In the genomic region with DNA sequence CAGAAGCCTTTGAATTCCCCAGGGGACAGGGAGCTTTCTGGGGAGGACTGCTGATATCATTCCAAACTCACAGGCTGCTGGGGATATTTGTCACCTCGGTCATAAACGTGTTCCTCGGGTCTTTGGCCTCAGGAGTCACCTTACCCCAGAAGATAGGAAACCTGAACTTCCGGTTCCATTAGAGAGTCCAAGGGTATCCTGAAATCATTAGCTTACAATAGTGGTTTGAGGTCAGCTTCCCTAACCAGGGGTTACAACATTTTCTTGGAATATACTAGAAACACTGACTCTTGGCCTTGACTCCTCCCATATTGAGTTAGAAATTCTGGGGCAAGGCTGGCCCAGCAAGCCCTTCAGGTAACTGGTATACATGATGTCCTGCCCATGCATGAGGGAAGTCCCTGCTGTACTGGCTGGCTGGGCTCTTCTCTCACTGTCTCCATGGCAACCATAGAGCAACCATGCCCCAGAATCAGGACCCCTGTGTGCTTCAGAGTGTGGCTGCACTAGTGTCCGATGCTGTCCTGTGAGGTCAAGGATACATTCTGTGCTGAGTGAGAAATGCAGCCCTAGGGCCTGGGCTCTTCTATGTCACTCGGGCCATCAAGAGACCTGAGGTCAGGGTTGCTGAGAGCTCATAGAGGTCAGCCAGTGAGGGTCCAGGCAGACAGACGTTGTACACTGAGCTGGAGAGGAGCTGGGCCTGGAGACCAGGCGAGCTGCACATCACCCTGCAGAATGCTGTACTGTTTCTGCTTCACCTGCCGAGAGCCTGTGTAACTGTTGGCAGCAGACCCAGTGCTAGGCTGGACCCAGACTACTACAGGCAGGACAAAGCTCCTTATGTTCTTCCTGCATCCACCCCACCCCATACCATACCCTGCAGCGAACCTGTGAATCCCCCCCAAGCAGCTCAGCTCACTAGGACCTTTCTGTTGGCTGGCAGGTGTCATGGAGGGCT, we compare ENCODE assay signal across 15 mouse cellular contexts. TPM values are rescaled to one million over a fixed set of nuclear protein-coding genes. Genes with fewer than 3 reads are reported as not detected.
DNase-seq lines count a peak whose midpoint lies in the region; ATAC-seq lines count a peak whose summit lies in the region.
"Had no signal": no experiment of that assay in that cellular context is flagged by ENCODE, and none has a peak within 500 bp of the region (broad histone marks: within the 10 kb centered on the region; RNA-seq: fewer than 3 reads in every experiment).

No protein-coding gene starts in this region.

- 81% methylated on average over 10 of the region's 10 CpGs for WGBS in forebrain, embryonic 10.5 days
- WGBS in forebrain, embryonic 12.5 days = 79% methylated on average over 10 of the region's 10 CpGs
- whole genome bisulfite sequencing in neural tube, embryonic 13.5 days = 66% methylated on average over 10 of the region's 10 CpGs
- 79% methylated on average over 10 of the region's 10 CpGs for WGBS in limb, embryonic 10.5 days

- peaks cover 9% of the 10 kb centered on the region; the same call in 1 of the 2 replicates for H3K9me3 ChIP-seq in forebrain, embryonic 10.5 days
- no peaks in the 10 kb centered on the region for H3K9me3 ChIP-seq in forebrain, embryonic 12.5 days
- H3K9me3 ChIP-seq in neural tube, embryonic 13.5 days = no peaks in the 10 kb centered on the region
- H3K9me3 ChIP-seq in limb, embryonic 10.5 days (replicated peaks) = no peaks in the 10 kb centered on the region
- H3K9me3 ChIP-seq: stomach, embryonic 15.5 days had no signal

- no peaks in the 10 kb centered on the region for H3K36me3 ChIP-seq in forebrain, embryonic 10.5 days (replicated peaks)
- no peaks in the 10 kb centered on the region for H3K36me3 ChIP-seq in forebrain, embryonic 12.5 days (replicated peaks)
- H3K36me3 ChIP-seq in neural tube, embryonic 13.5 days = no peaks in the 10 kb centered on the region
- no peaks in the 10 kb centered on the region for H3K36me3 ChIP-seq in limb, embryonic 10.5 days
- H3K36me3 ChIP-seq: stomach, embryonic 15.5 days had no signal

- no peak for DNase-seq in forebrain, embryonic 10.5 days (ENCODE audit: extremely low spot score, low spot score)
- no peak for DNase-seq in neural tube, embryonic 10.5 days (ENCODE audit: extremely low spot score, low spot score)
- no peak for DNase-seq in limb, embryonic 10.5 days (ENCODE audit: low spot score)
- DNase-seq in retina, postnatal 1 day = peak; percentile 43
- no peak for DNase-seq in lung, postnatal 14 days
- DNase-seq in left cerebral cortex, postnatal 36 days (ENCODE audit: low spot score in 2 of 2) = no peak
- DNase-seq: adrenal gland, postnatal 36 days; lung, embryonic 14.5 days; right cerebral cortex, adult 18-20 months had no signal

- no peak overlapping the region for H3K9ac ChIP-seq in forebrain, embryonic 12.5 days
- H3K9ac ChIP-seq in neural tube, embryonic 13.5 days = no peak overlapping the region
- H3K9ac ChIP-seq: lung, embryonic 14.5 days; stomach, embryonic 15.5 days had no signal

- H3K27me3 ChIP-seq in forebrain, embryonic 10.5 days (ENCODE audit: poor library complexity, severe bottlenecking) = no peaks in the 10 kb centered on the region
- H3K27me3 ChIP-seq in forebrain, embryonic 12.5 days = no peaks in the 10 kb centered on the region
- no peaks in the 10 kb centered on the region for H3K27me3 ChIP-seq in neural tube, embryonic 13.5 days
- no peaks in the 10 kb centered on the region for H3K27me3 ChIP-seq in limb, embryonic 10.5 days (ENCODE audit: low read depth, poor library complexity, severe bottlenecking)
- H3K27me3 ChIP-seq: Patski; stomach, embryonic 15.5 days had no signal

- peaks cover 34% of the 10 kb centered on the region for H3K4me1 ChIP-seq in forebrain, embryonic 10.5 days
- peaks cover 7% of the 10 kb centered on the region for H3K4me1 ChIP-seq in forebrain, embryonic 12.5 days
- peaks cover 16% of the 10 kb centered on the region for H3K4me1 ChIP-seq in neural tube, embryonic 13.5 days (replicated peaks)
- peaks cover 53% of the 10 kb centered on the region for H3K4me1 ChIP-seq in limb, embryonic 10.5 days
- H3K4me1 ChIP-seq: stomach, embryonic 15.5 days had no signal

- no peak overlapping the region for H3K4me3 ChIP-seq in forebrain, embryonic 10.5 days
- H3K4me3 ChIP-seq in forebrain, embryonic 12.5 days (replicated peaks) = no peak overlapping the region
- no peak overlapping the region for H3K4me3 ChIP-seq in neural tube, embryonic 13.5 days
- H3K4me3 ChIP-seq in limb, embryonic 10.5 days = no peak overlapping the region
- H3K4me3 ChIP-seq: layer of hippocampus, adult 2 months; stomach, embryonic 15.5 days had no signal

- intact Hi-C loops in left cerebral cortex, postnatal 36 days (cut with DNase I) = no loop called here

- no peak for ATAC-seq in forebrain, embryonic 12.5 days (ENCODE audit: low FRiP score)
- ATAC-seq in neural tube, embryonic 13.5 days (ENCODE audit: low read depth) = 0 out of 2 replicates have a peak, but pooled peaks have one; percentile 43
- ATAC-seq: Patski had no signal

- H3K27ac ChIP-seq in forebrain, embryonic 10.5 days = peak overlapping the region; percentile 63
- no peak overlapping the region for H3K27ac ChIP-seq in forebrain, embryonic 12.5 days
- no peak overlapping the region for H3K27ac ChIP-seq in neural tube, embryonic 13.5 days (replicated peaks)
- H3K27ac ChIP-seq in limb, embryonic 10.5 days = peak overlapping the region; percentile 53; the same call in 1 of the 2 replicates
- H3K27ac ChIP-seq: layer of hippocampus, adult 2 months; stomach, embryonic 15.5 days had no signal

- H3K4me2 ChIP-seq in forebrain, embryonic 12.5 days = no peak overlapping the region
- H3K4me2 ChIP-seq in neural tube, embryonic 13.5 days = no peak overlapping the region
- H3K4me2 ChIP-seq: lung, embryonic 14.5 days; stomach, embryonic 15.5 days had no signal

RNA-seq across cellular contexts. Expression of gene Slc28a1, which starts 10.9 kb away (rescaled TPM):
- 0.10 TPM in 1 of 2 replicates, not detected in the other for polyA plus RNA-seq in forebrain, embryonic 10.5 days (2016; fragmentation: Nextera tagmentation; extraction: Ambion mirVana)
- polyA plus RNA-seq in forebrain, embryonic 12.5 days (2016; fragmentation: Nextera tagmentation; extraction: Ambion mirVana) = not detected in 2 replicates
- polyA plus RNA-seq in neural tube, embryonic 13.5 days (2015; fragmentation: Nextera tagmentation; extraction: Ambion mirVana) = not detected in 2 replicates
- polyA plus RNA-seq in limb, embryonic 10.5 days (2016; fragmentation: Nextera tagmentation; extraction: Ambion mirVana) = 0.09 TPM in 1 of 2 replicates, not detected in the other
- total RNA-seq in left cerebral cortex, postnatal 36 days (2021) = under 1 TPM; 0.27 to 0.30 TPM
- total RNA-seq: common myeloid progenitor, adult 5-6 weeks; layer of hippocampus, adult 2 months had no signal
- polyA plus RNA-seq: lung, embryonic 14.5 days; Patski had no signal

Comparison
In these comparisons a context has a peak if more than half of its experiments do, and no peak if none do; other contexts are left out.
1. H3K27ac ChIP-seq: peak in forebrain, embryonic 10.5 days (single experiment) and limb, embryonic 10.5 days (single experiment); none in forebrain, embryonic 12.5 days (single experiment) and neural tube, embryonic 13.5 days (single experiment).